Mouse (Mus musculus) kidney, adult 9 months (tissue): ENCODE results near the gene Aldh18a1.
"Not testable (repeated sequence)": the region's sequence is repeated elsewhere in the genome, so short reads cannot be mapped to it uniquely, and the experiment has no call there.

Source experiments
- DNase-seq: peaks from one replicate; pipeline ENCODE4 v3.0.0; 2022

The Aldh18a1 gene

DNA sequence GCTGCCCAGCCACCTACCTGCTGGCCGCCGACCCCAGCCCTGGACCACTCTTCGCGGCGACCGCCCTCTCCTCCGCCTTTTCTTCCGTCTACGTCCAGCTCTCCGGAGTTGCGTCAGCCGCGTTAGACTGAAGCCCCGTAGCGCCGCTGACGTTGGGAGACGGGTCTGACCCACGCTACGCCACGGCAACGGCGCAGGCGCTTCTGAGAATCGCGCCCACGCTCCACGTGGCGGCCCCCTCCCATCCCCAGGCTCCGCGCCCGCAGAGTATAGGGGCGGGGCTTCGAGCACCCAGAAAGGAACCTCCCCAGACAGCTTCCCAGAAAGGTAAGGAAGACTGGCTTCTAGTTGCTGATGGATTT lies at the start of gene Aldh18a1:
Aldh18a1 (minus strand) TSS at position 171 of the 362 bp plus-strand sequence.
- DNase-seq = peak; percentile 83

DNA sequence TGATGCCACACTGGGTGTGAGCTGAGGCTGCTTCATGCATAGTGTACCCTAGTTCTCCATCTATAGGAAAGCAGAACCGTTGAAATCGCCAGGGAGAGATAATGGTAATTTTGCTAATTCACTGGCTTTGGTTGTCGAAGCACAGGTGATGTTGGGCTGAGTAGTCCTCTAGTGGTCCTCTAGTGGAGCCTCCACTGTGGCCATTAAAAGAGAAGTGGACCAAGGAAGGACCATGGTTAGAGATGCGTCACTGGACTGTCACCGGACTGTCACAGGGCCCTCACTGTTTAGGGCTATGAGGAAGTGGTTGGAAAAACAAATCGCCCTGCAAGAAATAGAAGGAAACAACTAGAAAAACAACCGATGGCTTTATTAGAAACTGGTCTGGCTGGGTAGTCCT lies 49.3 kb upstream of the Aldh18a1 start:
- no peak for DNase-seq

DNA sequence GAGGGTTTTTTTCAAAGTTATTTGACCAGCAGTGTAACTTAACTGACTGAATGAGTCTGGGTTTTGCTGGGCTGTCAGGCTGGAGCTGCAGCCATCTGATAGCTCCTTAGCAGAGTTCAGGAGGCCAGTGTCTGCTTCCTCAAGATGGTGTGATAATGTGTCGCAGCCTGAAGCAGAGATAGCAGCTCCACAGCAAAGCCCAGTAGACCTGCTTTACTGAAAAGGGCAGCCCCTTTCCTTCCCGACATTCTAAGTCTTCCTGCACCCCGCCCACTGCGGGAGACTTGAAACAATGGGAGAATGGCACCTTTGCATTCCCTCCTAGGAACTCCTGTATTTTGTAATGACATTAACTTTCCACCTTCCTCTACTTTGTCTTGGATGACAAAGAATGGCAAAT lies 48.8 kb upstream of the Aldh18a1 start:
- peak; percentile 58 for DNase-seq

DNA sequence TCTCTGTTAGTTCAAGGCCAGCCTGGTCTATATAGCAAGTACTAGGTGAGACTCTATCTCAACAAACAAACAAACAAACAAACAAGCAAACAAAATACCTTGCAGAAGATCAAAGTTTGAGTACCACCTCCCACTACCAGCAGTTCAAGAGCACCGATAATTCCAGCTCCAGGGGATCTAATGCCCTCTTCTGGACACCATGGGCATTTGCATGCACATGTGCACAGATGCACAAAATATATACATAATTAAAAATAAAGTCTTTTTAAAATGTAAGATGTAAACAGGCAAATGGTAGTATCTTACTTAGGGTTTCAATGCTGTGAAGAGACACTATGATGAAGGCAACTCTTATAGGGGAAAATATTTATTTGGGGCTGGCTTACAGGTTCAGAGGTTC lies 44.9 kb upstream of the Aldh18a1 start:
- no peak for DNase-seq

DNA sequence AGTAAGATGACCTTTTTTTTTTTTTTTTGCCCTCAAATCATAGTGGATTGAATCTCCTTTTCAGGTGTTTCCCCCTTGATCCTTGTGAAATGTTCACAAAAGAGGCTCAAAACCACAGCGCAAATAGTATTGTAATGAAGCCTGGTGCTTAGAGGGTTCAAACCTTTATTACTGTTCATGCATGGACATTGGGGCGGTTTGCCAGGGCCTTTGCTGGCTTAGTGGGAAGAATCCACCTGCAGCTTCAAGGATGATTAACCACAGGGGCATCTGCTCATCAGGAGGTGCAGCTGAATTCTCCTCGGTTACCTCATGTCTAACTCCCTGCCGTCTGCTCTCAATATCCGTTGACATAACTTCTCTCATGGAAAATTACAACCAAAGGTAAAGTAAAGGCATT lies 44.4 kb upstream of the Aldh18a1 start:
- no peak for DNase-seq

DNA sequence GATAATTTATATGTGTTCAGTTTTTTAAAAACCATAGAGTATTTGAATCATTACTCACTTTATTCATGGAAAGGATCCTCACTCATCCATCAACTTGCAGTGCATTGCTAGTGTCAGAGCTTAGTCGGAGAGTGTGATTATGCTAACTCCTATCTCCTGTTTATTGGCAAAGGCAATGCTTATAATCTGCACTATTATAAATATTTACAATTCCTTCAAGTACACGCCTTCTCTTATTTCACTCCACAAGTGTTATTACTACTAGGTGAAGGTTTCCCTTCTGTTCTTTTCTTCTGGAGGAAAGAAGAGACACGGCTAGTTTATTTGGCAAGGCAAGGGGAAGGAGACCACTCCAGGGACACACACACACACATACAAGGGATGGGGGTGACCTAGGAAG lies 43.9 kb upstream of the Aldh18a1 start:
- DNase-seq = no peak

DNA sequence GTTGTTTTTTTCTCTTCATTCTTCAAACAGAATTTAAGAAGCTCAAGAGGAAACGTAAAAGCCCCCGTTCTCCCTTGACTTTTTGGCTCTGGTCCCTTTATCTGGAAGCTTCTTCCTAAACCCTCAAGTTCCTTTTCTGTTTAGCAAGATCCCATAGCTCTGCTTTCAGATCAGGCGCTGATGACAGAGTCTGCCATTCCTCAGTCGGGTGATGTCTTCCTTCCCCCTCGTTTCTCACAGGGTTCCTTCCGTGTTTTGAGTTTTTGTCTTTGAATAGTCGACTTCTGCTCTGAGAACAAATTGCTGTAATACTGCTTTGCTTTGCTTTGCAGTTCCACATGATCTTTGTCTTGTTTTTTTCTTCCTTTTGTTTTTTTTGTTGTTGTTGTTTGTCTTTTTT lies 42.3 kb upstream of the Aldh18a1 start:
- peak; percentile 35 for DNase-seq

DNA sequence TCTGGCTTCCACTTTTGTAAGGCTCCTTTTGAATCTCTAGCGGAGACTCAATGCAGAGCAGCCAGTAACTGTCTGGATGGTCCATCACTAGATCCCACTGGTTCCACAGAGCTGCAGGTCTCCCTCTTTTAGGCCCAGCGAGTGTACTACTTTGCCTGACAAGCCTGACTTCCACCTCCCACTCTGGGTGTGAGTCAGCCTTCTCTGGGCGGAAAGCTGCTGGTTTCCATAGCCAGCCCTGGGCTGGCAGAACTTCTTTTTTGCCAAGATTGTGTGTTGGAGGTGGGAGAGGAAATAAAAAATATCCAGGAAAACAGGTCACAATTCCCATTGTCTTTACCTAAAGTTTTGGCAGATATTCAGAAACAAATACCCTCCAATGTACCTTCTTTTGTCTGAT lies 41.8 kb upstream of the Aldh18a1 start:
- peak; percentile 21 for DNase-seq

DNA sequence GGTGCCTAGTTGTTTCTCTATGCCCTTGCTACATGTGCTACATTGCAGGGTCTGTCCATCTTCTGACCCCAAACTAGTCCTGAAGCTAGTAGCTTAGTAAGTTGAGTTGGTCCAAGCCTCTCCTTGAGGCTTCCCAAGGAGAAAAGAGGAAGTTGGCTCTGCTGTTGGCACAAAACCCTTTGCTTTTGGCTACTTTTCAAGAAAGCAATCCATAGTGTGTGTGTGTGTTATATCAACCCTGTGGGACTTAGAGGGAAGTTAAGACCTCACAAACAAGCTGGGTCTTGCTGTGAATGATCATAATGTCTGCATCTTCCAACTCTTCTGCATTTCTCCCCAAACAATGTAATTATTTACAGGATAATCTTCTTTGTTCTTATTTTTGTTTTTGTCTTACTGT lies 40.7 kb upstream of the Aldh18a1 start:
- DNase-seq = no peak

DNA sequence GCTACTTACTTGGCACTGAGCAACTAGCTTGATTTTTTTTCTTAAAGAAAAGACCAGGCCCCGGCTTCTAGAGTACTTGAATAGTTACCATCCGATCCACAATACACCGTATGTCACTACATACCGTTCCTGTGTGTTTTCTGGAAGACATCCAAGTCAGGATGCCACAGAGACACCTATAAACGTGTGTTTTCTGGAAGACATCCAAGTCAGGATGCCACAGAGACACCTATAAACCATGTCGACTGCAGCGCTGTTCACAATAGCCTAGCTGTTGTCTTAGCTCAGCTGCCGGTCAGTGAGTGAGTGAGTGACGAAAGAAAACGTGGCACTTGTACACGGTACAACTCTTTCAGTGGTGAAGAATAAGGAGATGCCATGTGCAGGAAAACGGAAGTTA lies 37.7 kb upstream of the Aldh18a1 start:
- no peak for DNase-seq

DNA sequence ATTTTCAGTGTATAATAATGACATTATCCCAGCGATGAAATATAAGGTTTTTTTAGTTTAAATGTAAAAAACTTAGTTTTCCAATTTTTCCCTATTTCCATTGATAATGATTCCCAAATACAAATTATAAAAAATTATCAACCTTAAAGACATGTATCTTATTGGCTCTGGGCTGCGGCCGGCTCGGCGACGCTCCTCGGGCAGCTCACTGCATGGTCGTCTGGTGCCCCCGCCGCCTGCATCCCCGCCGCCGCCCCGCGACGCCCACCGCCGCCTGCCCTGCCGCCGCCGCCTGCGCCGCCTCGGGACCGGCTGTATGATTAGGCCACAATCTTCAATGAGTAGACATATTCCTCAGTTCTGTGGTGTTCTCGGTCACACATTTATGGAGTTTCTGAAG lies 33.4 kb upstream of the Aldh18a1 start:
- DNase-seq = not testable (repeated sequence)

DNA sequence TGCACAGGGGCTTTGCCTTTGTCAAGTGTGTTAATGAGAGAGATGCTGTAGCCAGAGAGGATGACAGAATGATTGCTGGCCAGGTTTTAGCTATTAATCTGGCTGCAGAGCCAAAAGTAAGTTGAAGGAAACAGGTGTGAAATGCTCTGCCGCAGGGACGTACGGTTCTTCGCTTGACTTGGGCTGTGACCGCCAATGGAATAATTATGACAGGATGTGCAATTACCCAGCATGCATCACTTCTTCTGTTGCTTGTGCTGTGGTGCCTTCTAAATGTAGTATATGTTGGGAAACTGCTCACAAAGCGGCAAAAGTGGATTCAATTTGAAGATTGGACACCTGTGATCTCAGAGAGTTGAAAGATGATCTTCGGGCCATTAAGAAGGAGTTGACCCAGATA lies 27.8 kb upstream of the Aldh18a1 start:
- no peak for DNase-seq

DNA sequence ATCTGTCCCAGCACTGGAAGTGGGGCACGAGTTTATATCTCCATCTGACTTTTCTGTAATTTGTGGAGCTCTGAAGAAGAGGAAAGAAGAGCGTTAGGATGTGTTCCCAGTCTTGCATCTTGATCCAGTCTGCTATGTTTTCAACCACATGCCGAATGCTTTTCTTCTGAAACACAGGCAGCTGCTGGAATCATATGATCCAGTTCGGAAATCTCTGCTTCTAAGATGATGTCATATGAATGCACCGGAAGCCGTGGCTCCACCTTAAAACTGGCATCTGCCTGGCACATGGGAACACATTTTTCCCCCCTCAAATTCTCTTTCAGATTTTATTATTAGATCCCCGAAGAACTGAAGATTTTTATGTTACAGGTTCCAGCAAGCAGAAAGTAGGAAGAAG lies 26.5 kb upstream of the Aldh18a1 start:
- DNase-seq = no peak

DNA sequence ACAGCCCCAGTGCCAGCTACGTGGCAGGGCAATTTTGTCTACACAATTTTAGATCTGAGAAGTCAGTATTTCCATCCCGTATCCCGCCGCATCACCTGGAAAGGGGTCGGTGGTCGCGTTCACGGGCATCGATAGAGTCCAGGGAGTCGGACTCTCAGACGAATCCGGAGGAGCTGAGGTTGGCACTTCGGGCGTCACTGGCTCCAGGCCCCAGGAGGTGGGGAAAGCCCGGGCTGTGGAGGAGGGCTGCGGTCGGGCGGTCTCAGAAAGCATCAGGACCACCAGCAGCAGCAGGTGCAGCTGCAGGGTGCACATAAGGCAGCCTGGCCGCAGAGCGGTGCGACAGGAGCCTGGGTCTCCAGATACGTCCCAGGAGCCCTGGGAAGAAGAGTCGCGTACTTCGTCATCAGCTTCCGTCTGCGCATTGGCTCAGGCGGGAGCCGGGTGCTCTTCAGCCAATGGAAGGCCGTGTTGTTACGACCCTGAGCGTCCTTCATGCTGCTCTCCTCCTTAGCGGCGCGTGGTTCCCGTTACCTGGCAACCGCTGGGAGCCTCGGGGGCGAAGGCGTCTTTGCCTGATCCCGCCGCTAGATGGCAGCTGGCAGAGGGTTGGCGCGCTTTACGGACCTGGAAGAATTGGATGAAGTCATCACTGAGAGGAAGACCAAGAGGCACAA lies 23.7 kb upstream of the Aldh18a1 start, which contains the start of the genes Tctn3 and Entpd1:
Tctn3 (minus strand) TSS at position 404 of the 677 bp plus-strand sequence.
Entpd1 (plus strand) TSS at position 537 of the 677 bp plus-strand sequence.
- peak; percentile 97 for DNase-seq

DNA sequence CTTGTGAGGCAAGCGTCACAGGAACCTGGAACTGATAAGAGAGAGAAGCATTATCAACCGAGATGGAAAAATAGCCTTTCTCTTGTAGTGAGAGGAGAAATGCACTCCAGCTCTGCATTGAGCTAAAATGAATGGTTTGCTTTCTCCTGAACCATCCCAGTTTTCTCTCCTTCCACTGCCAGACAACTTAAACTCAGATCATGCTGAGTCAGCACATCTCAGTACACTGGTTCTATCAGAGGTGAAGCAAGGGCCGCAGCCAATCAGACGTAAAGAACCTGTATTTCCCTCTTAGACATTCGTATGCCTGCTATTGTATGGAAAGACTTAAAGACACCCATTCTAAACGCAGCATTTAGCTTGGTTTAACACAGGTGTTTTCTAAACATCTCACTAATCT lies 19.4 kb upstream of the Aldh18a1 start:
- no peak for DNase-seq

DNA sequence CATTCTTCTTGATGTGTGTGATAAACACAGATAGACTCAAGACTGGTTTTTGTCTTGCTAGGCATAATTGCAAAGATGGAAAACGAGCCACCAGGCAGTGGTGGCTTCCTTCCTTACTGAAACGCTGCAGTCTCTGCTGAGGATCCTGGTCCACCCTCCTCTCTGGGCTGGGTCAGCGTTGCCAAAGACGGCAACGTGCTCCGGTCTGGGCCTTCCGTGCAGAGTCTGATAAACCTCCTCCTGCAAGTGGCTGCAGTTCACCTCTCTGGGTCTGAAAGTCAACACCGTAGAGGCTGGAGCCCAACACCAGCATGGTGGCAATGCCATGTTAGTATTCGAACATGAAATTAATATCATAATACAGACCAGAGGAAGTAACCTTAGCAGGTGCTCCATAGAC lies 16.9 kb upstream of the Aldh18a1 start:
- no peak for DNase-seq

DNA sequence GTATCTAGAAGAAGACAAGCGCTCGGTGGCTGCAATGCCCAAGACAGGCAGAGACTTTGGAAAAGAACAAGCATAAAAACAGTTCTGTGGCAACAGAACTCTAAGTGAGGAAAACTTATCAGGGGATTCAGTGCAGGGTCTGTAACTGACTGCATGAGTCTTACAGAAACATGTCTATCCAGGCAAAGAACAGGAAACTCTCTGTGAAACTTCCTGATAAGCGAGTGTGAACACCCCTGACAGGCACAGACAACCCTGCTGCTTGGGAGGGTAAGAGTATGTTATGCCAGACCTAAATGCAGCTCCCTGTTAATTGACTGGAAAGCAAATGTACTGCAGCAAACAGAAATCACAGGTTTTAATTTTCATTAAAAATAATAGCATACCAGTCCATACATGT lies 13.6 kb upstream of the Aldh18a1 start:
- DNase-seq = no peak

DNA sequence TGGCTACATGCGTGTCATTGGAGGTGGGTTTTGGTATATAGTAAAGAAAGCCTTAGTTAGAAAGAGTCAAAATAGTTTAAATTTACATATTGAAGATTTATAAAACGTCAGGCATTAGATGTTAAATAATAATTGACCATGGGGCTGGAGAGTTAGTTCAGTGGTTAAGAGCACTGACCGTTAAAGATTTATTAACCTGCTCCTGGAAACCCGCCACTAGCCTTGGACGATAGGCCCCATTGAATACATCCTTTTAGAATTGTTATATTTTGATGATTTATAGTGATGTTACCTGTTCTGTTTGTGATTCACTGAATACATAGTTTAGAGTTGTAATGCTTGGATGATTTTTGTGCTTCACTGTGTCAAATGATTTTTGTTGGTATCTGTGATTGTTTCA lies 12.6 kb upstream of the Aldh18a1 start:
- DNase-seq = peak; percentile 57

DNA sequence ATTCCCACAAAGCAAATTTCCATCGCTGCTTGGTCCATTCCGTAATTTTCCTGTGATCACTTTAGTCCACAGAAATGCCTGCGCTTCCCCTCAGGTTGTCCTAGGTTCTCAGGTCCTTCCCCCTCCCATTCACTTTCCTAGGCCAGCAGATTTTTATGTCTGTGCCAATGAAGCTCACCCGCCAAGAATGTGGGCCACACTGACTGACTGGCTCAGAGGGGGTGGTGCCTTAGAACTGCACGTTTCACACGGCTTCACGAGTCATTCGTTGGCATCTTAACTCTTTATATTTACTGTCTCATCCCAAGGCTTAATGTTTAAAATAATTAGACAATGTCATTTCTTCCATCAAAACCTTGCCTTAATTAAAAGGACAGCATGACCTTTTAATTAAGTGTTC lies 7.6 kb upstream of the Aldh18a1 start:
- DNase-seq = peak; percentile 16

DNA sequence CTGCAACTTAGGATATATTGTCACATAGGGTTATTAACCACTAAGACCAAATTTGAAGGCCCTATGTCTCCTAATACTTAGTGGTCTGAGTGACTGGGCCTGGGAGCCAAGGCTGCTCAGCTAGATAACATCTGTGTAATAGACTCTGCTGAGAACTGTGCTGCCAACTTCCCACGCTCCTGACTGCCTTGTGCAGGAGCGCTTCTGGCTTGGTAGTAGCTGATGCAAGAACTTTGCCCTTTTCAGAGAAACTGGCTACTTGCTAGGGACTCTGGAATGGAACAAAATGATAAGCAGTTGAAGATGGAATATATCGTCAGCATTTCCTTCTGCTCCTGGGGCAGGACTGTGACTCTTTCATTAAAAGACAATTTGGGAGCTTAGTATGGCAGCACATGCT lies 7.0 kb upstream of the Aldh18a1 start:
- no peak for DNase-seq

DNA sequence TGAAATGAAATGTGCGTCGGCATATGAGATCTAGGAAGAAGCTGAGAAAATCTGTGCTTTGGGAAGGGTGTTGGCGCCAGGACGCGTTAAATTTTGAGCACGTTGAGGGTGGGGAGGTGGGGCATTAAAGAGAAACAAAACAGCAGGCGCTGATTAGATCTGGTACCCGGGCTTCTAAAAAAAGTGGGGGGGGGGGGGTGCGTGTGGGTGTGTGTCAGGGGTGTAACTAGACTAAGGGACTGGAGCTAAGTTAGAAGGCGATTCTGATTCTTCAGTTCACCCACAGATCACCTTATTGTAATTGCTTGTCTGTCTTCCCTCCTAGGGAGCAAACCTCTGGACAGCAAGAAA lies 1.2 kb upstream of the Aldh18a1 start:
- DNase-seq = no peak

DNA sequence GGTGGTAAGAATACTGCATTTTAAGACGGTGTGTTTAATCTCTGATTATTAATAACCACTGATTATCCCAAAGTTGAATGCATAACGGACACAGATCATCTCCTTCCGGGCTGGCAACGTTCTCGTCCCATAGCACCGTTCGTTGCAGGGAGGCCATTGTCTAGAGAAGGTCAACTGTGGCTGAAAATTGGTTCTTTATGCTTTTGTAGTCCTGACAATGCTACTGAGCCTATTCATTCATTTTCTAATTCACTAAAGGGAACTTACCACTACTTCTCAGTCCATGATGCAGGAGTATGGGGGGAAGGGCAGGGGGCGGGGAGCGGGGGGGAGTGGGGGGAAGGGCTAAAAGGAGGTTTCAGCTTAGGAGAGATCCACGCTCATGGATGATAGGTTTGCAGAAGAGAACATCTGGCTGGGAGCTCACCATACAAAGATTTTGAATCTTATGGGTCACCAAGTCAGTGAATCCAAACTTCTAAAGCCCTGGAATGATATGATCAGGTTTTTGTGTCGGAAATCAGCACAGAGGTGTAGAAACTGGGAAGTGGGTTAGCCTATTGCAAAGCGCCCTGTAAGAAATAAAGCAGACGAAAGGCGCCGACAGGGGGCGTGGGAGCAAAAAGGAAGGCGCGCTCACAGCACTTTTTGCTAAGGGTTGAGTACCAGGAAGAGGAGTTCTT lies 725 bp upstream of the Aldh18a1 start:
- DNase-seq = peak; percentile 87

DNA sequence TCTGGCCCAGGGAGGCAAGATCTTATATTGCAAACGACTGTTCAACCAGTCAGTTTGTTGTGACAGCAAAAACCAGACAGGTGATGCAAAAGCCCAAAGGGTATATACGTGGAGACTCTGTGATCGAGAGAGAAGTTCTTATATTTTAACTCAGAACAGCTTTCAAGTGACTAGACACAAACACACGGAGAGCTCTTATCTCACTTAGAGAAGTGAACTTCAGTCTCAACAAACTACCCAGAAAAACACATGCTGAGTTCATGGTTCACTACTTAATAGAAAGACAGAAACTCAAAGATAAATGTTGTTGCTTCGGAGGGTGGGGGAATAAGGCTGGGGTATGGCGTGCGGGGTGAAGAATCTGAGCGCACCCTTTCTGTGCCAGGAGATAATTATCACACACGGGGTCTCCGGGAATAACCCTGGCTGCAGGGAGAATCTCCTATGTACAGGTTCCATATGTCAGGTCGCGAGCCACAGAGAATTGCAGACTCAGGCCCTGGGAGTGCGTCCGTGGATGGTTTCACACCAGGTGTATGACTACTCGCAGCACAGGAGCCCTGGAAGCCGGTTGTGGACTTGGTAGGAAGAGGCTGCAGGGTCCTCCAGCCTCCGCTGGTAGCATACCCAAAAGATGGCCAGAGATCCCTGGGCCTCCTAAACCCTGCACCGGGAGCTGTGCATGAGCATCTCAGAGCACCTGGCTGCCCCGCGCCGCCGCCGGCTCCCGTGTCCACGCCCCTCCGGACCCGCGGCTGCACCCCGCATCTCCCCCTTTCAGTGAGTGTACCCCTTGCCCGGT lies 571 bp downstream of the Aldh18a1 start:
- no peak for DNase-seq

DNA sequence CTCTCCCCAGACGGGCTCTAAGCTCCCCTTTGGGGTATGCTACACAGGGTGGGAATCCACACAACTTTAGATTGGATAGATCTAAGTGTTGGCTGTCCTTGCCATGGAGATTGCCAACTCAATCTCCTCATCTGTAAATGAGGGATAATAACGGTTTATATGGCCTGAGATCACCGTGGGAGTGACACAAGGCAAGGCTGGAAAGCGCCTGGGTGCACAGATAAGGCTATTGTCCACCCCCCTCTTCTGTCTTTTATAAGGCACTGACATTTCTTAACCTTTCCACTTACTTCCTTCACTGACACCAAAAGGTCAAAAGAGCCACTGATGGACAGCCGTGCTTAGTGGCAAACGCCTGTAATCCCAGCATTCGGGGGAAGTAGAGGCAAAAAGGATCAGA lies 1.4 kb downstream of the Aldh18a1 start:
- no peak for DNase-seq
